Mouse (Mus musculus) megakaryocyte, embryonic 14.5 days (primary cell): ENCODE measurements at regions not wholly inside any gene's neighbourhood (a gene's known extent, or its start where the extent isn't known, plus 50 kb on each side); places are given as distances from the start of the nearest gene placed in this dataset.

Experiments
- FLI1 ChIP-seq: IDR thresholded peaks from 2 replicates; pipeline ENCODE4 v1.6.1; 2012; ENCODE audit warnings: low read length, inconsistent platforms, mixed read lengths
- GATA1 ChIP-seq: IDR thresholded peaks from 3 replicates; pipeline ENCODE4 v1.6.1; 2012; ENCODE audit warnings: mixed read lengths, low read length, inconsistent platforms, borderline replicate concordance

DNA sequence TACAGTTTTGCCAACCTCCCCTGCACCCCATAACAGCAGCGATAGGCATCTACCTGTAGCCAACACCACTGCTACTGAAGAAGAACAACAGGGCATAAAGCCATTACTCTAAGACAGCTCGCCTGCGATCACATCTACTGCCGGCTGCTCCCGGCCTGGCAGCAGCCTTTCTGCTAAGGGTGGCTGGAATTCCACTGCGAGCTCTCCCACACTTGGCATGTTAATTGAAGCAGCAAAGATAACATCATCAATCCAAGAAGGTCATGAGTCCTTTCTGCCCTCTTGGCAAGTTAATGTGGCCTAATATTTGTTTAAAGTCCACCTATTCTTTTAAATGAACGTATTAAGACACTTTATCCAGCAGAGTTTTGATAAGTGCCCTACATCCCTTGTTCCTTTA, 196.1 kb downstream of the Ttc8 start:
- TF ChIP-seq GATA1 (no peak), FLI1 (no peak)
